Mouse (Mus musculus) spleen, postnatal 4 days (tissue): ENCODE data around the gene Hyal3.
A peak's percentile ranks its signal among the peaks of the same experiment; 100 is the strongest.

Experiments used
- DNase-seq, 2 experiments: peaks; one replicate each; pipeline ENCODE4 v3.0.0; 2022; ENCODE audit warnings: low spot score in 2 of 2

Gene Hyal3

DNA sequence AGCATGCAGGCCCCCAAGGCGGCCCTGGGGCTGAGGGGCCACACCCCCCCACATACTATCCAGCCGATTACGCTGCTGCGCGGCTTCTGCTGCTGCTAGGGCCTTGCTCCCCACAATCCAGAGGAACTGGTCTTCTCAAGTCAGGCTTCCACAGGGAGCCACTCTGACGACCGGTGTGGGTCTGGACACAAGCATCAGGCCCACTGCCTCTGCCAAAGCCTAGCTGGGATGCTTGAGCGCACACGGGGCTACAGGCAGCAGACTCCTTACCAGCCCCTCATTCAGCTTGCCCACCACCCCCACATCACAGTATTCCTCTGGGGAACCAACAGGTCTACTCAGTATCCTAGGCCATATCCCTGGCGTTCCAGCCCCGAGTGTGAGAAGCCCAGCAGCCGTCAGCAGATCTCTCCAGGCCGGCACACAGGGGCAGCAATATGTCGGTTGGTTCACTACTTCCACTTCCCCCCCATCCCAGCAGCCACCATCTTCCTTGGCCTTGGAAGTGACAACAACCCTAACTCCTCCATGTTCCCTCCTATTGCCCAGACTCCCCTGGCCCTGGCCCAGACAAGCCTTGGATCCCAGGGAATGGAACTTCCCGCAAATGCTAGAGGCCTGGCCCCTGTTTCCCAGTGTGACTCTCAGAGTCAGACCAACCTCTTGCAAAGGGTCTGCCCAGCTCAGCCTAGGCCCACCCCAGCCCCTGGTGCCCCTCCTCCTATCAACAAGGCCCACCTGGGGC, 53.2 kb downstream of the Hyal3 start:
- DNase-seq = peak in 1 of 2 experiments; percentile 79

DNA sequence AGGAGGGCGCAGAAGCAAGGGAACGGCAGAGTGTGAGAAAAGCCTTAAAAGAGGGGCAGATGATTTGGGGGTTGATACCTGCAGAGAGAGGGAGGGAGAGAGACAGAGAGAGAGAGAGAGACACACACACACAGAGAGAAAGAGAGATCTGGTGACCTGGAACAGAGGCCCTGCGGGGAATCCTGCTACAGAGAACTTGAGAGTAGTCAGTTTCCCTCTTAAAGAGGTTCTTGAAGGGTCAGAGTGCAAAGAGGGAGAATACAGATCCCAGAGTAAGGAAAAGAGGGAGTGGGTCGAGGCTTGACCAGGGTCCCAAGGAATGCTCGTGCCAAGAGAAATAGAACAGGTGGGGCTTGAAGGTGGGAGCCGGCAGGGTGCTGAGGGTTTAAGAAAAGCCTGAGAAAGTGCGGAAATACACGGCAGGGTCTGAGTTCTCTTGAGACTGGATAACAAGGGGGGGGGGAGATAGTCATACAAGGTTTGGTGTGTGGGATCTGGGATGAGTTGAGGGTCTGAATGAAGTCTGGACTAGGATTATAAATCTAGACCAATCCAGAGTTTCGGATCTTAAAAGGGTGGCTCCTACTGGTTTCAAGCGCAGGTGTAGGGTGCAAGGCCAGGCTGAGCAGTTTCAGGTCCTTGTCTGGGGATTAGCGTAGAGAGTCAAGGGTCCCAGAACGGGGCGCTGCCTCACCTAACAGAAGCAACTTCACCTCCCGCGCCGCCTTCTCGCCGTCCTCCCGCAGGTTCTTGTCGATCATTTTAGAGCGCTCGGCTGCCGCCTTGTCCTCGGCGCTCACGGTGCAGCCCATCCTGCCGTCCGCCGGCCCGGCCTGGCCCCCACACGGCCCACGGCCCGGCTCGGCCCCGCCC, 54.0 kb downstream of the Hyal3 start:
- DNase-seq = no peak

DNA sequence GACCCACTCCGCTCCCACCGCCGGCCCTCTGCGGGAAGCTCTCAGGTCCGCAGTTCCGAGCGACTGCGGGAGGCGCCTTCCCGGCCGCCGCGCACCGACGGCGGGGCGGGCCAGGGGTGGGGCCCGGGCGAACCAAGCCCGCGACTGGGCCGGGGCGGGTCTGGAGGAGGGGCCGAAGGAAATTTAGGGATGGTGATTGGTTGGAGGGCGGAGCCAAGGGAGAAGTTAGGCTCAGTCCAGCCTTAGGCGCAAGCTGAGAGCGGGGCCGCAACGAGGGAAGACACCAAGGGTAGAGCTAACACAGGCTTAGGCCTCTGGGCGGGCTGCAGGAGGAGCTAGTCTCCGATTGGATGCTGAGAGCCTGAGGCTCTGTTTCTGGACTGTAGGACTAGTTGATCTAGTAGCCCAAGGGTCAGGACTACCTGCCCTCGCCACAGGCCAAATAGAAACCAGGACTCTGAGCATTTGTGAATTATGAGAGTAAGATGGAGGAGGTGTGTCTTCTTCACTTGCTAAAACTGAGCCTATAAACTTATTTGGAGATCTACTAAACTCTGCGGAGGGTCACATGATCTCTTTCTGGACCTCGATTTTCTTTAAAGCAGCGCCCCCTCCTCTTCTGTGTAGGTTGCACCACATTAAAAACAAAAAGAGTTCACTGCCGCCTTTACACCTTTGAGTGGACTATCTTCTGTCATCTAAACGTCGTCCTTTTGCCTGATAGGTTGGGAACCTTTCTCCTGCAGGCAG, 54.8 kb downstream of the Hyal3 start, which contains the start of gene Gnai2:
Gene Gnai2, minus strand, starts transcription at position 89 of the 750 bp plus-strand sequence.
- DNase-seq = peak; percentile 98
